Mouse (Mus musculus): ENCODE data around the gene Arid5a. TPM values are rescaled to one million over a fixed set of nuclear protein-coding genes. Genes with fewer than 3 reads are reported as not detected.

Arid5a gene
- 1.7 and 2.5 TPM in 2 replicates for polyA plus RNA-seq (2012; rRNA removed)

GRCm38 (mm10) chr1:36307495-36308280, at the start of gene Arid5a:
Gene Arid5a, plus strand, starts transcription at chr1:36307733.

GRCm38 (mm10) chr1:36274455-36274854, 33.1 kb upstream of the Arid5a start, which contains the start of gene Neurl3:
Gene Neurl3, minus strand, starts transcription at chr1:36274679.

GRCm38 (mm10) chr1:36368969-36369645, 61.6 kb downstream of the Arid5a start, which contains the start of gene Kansl3:
Gene Kansl3, minus strand, starts transcription at chr1:36369181.

GRCm38 (mm10) chr1:36371934-36372845, 64.7 kb downstream of the Arid5a start, which contains the start of gene Fer1l5:
Gene Fer1l5, plus strand, starts transcription at chr1:36372291.

Other genes starting within 250 kb of the Arid5a start
- 76.6 and 78.8 TPM in 2 replicates for gene Hs6st1, start 239.3 kb upstream of the Arid5a start, polyA plus RNA-seq (2012; rRNA removed)
- 23.3 and 24.0 TPM in 2 replicates for gene Uggt1, start 63.0 kb upstream of the Arid5a start, polyA plus RNA-seq (2012; rRNA removed)
- 0.83 and 1.1 TPM in 2 replicates for gene Neurl3, start 33.1 kb upstream of the Arid5a start, polyA plus RNA-seq (2012; rRNA removed)
- 65.0 and 65.8 TPM in 2 replicates for gene Kansl3, start 61.4 kb downstream of the Arid5a start, polyA plus RNA-seq (2012; rRNA removed)
- gene Fer1l5, start 64.6 kb downstream of the Arid5a start, polyA plus RNA-seq (2012; rRNA removed), result 0.08 and 0.13 TPM in 2 replicates
- 39.1 and 42.7 TPM in 2 replicates for gene Lman2l, start 137.5 kb downstream of the Arid5a start, polyA plus RNA-seq (2012; rRNA removed)
- 5.0 and 5.3 TPM in 2 replicates for gene Cnnm4, start 163.9 kb downstream of the Arid5a start, polyA plus RNA-seq (2012; rRNA removed)
- gene Cnnm3, start 204.1 kb downstream of the Arid5a start, polyA plus RNA-seq (2012; rRNA removed), result 29.8 and 32.0 TPM in 2 replicates
- gene Ankrd23, start 229.2 kb downstream of the Arid5a start, polyA plus RNA-seq (2012; rRNA removed), result 13.1 and 15.4 TPM in 2 replicates
- 0.14 TPM in 1 of 2 replicates, not detected in the other for gene Gm42417, start 231.7 kb downstream of the Arid5a start, polyA plus RNA-seq (2012; rRNA removed)
- gene Ankrd39, start 239.7 kb downstream of the Arid5a start, polyA plus RNA-seq (2012; rRNA removed), result 19.0 and 19.9 TPM in 2 replicates

All from central nervous system, embryonic 18 days (tissue).